Mouse (Mus musculus) spleen, postnatal 4 days (tissue): ENCODE measurements around the gene Mesd.
A peak's percentile ranks its signal among the peaks of the same experiment; 100 is the strongest.

ENCODE experiments used
- DNase-seq, 2 experiments: peaks; one replicate each; pipeline ENCODE4 v3.0.0; 2022; ENCODE audit warnings: low spot score in 2 of 2

Gene Mesd

GRCm38 (mm10) chr7:83884021-83884658 is at the start of gene Mesd, which contains the start of gene Tlnrd1:
Gene Mesd, plus strand, starts transcription at chr7:83884466.
Gene Tlnrd1, minus strand, starts transcription at chr7:83884305.
- DNase-seq: peak; percentile 85 to 92

GRCm38 (mm10) chr7:83838525-83839224 is 45.6 kb upstream of the Mesd start:
- DNase-seq: no peak

GRCm38 (mm10) chr7:83840076-83840475 is 44.2 kb upstream of the Mesd start:
- DNase-seq: no peak

DNA sequence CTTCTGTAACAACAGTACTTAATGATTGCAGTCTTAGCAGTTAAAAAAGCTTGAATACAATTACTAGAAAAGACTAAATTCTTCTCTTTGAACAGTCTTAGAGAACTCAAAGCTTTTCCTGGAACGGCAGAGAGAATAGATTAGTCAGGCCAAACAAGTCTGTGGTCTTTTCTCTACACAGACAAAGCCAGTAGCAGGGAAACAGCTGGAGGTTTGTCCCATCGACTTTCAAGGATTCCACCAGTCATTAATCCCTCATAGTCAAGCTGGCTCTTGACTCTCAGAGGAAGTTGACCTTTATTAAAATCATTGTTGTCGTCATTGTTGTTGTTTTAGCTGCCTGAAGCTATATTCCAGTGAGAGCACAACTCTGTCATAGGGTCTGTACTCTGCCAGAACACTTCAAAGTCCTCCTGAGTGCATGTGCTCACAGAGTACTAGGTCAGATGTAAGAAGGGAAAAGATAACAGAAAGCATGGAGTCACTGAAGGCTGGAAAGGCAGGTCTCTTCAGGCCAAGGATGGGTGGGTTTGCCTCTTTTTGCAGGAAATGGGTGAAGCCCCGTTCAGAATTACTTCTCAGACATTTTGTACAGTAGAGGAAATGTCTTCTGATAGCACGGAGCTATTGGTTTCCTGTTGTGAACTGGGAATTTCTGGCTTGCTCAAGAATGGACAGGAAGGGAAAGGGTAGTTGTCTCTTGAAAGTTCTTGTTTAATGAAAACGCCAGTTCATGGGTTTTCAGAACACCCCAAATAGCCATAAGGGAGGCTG is 41.6 kb upstream of the Mesd start:
- DNase-seq: no peak

GRCm38 (mm10) chr7:83844807-83845206 is 39.5 kb upstream of the Mesd start:
- no peak for DNase-seq

DNA sequence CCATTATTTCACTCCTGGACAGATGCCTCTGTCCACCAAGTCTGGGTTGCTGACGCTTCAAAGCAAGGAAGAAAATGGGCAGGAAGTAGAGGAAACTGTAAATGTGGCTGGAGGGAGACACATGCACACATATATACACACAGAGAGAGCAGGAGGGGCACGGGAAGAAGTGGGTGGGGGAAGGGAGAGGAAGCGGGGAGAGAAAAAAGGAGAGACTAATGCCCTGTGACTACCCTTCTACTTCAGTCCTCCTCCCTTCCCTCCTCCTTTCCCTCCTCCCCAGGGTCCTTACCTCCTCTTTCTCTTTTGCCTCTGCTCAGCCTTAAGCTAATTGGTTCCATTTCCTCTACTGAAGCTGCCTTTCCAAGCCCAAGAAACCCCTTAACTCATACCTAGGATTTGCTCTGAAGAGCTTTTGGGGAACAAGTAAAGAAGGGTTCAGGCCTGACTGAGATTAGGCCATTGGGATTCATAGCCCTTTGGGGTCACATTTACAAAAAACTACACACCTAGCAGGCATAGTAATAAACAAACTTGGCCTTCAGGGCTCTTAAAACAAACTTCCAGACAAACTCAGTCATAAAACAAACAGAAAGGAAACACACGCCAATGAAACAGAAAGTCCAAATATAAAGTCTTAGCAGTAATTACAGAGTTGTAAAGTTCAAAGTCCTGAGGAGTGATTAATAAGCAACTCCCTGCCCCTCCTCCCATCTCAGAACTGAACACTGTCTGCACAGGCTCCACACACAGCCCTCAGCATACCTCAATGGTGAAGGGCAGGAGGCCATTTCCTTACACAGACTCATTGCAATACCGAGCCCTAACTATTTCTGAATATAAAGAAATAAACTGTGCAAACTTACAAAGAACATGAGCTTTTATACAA is 36.8 kb upstream of the Mesd start:
- no peak for DNase-seq

- DNase-seq: no peak
Observed at GRCm38 (mm10) chr7:83851569-83852380, 32.5 kb upstream of the Mesd start.

- DNase-seq: no peak
Observed at GRCm38 (mm10) chr7:83852381-83853380, 31.6 kb upstream of the Mesd start.

GRCm38 (mm10) chr7:83855203-83855602 is 29.1 kb upstream of the Mesd start:
- no peak for DNase-seq

DNA sequence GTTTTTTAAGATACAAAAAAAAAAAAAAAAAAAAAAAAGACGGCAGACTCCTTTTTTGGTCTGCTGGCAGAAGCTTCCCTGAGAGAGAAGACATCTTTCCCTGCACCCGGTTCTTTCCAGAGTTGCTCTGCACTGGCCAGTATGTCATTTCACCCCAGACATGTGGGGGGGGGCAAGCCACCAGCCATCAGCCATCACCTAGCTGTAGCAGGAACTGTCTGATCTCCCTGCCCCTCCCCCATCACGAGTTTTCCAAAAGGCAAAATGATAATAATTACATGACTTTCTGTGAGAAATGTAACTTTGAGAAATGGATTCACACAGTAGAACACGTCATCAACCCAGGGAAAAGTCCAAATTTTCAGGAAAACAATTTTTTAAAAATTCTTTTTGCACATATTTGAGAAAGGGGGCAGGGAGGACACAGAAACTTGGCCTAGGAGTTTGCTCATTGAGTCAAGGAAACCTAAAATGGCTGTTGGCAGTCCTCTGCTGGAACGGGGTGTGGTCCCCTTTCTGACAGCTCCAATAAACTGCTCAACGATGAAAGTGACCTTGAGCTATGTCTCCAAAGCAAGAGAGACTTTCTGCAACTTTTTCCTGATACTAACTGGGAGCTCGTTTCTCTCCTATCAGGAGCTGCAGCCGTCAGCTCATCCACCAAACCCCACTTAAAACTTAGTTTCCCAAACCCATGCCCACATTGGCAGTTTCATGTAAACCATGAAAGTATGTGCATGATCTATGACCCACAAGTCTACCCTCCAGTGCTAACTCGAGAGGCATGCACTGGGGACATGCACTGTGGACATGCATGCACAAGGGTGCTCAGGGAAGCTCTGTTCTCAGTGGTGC is 27.7 kb upstream of the Mesd start:
- DNase-seq: no peak

- DNase-seq: no peak
Observed at GRCm38 (mm10) chr7:83857208-83857488, 27.1 kb upstream of the Mesd start.

- no peak for DNase-seq
Observed at GRCm38 (mm10) chr7:83857921-83858320, 26.3 kb upstream of the Mesd start.

DNA sequence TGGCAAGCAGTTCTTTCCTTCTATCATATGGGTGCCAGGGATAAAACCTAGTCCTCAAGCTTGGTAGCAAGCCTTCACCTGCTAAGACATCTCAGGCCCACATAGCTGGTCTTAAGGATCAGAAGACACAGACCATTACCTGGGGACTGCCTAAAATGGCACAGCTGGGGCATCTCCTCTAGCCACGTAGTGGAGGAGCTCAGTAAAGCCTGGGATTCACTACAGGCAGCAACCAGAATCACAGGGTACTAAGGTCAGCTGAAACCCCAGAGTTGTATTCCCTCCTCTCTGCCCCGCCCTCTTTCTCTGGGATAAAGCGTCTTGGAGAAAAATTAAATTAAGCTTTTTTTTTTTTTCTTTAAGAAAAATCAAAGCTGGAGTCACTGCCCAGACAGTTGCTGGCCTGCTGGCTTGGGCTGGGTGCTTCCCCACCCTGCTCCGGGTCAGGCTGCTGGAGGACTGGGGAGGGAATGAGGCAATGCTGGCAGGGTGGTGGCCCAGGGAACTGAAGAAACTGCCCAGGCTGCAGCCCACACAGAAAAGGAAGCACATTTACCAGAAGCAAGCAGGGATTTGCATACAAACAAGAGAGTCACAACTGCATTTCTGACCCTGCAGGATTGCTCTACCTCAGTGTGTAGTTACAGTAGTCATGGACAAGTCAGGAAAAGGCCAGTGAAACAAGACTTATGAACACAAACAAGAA is 24.7 kb upstream of the Mesd start:
- DNase-seq: peak; percentile 27 to 64

DNA sequence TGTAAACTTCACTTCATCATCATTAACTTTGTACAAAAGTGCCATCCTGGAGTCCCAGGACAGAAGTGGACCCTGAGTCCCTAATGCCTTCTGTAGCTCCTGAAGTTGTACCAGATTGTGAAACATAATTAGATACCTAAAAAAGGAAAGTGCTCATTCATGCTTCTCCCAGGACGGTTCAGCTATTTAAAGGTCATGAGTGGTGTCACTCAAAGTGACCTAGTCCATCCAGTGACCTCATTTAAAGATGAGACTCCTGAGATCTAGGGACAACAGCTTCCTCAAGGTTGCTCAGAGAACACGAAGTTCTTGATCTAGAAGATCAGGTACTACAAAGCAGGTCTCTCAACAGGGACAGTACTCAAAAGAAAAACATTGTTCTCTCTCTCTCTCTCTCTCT is 20.7 kb upstream of the Mesd start:
- DNase-seq: no peak

DNA sequence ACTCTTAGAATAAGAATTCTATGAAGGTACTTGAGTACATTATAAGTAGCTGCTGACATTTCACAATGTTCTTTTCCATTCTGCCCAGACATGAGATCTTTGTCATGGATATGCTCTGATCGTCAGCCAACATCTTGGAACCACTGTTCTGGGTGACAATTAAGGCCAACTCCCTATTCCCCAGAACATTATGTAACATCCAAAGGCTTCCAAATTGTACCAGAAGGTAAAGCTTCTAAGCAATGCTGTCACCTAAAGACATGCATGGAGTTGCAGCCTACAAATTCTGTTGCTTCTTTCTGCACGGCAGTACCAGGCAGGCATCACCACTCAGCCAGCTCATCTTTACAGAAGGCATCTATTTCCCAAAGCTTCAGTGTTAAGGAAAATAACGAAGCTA is 16.1 kb upstream of the Mesd start:
- DNase-seq: no peak

DNA sequence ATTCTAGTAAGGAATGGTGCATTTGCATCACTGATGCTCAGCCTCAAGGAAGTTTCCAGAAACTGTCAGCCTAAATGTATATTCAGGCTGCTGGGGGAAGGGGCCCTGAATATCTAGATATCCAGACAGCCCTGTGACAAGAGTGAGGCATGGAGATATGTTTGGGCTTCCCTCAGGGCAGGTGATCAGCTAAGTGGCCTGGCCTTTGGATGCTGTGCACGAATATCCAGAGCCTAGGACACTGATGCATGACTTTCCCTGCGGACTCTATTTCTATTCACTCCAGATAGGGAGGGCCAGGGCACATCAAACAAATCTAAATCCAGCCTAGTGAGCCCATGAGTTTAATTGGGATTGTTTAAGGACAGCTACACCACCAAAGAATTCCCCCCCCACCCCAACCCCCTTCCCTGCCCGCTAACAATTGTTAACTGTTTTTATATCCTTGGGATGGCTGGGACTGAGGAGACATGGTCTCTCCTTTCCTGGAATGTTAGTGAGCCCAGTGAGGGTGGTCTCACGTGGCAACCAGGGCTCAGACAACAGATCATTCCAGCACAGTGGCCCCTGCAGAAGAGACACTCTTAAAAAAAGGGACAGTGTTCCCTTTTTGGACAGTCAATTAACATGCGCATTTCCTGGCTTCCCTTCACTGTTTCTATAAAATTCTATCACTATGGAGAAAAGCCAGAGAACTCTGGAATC is 14.3 kb upstream of the Mesd start:
- DNase-seq: no peak

GRCm38 (mm10) chr7:83877088-83877487 is 7.2 kb upstream of the Mesd start:
- DNase-seq: no peak
